Mouse (Mus musculus) forebrain, embryonic 14.5 days (tissue): Measurements from ENCODE around the gene Zfp719. TPM values are rescaled to one million over a fixed set of nuclear protein-coding genes. Genes with fewer than 3 reads are reported as not detected.

ENCODE experiments used
- ATAC-seq: fragments of 200-750 bp; cut with Nextera tagmentation; 2 replicates; pipeline ENCODE4 v1.8.0; 2017; ENCODE audit warnings: mild to moderate bottlenecking, moderate library complexity
- DNase-seq: peaks from one replicate; pipeline ENCODE4 v3.0.0-alpha.2; 2015; ENCODE audit warnings: low spot score
- H3K27ac ChIP-seq: fragments of 300-500 bp; sonication (generic); 2 replicates; pipeline ENCODE4 v1.5.1; 2014; ENCODE audit warnings: low read depth, mild to moderate bottlenecking, control low read depth, low read length, moderate library complexity
- H3K27me3 ChIP-seq: fragments of 300-500 bp; sonication (generic); replicated peaks from 2 replicates; pipeline ENCODE4 v1.6.1; 2014; ENCODE audit warnings: low read length, control low read depth, mixed read lengths; ENCODE audit not compliant: control insufficient read depth, insufficient read depth
- H3K36me3 ChIP-seq: fragments of 300-500 bp; sonication (generic); 2 replicates; pipeline ENCODE4 v1.6.1; 2014; ENCODE audit warnings: low read length, control low read depth; ENCODE audit not compliant: control insufficient read depth, insufficient read depth
- H3K4me1 ChIP-seq: fragments of 300-500 bp; sonication (generic); 2 replicates; pipeline ENCODE4 v1.6.1; 2014; ENCODE audit warnings: antibody characterized with exemption, low read length, control low read depth; ENCODE audit not compliant: control insufficient read depth, insufficient read depth
- H3K4me2 ChIP-seq: fragments of 300-500 bp; sonication (generic); 2 replicates; pipeline ENCODE4 v1.6.1; 2014; ENCODE audit warnings: mild to moderate bottlenecking, control low read depth, low read length
- H3K4me3 ChIP-seq: fragments of 300-500 bp; sonication (generic); 2 replicates; pipeline ENCODE4 v1.5.1; 2014; ENCODE audit warnings: low read depth, low read length, control low read depth
- H3K9ac ChIP-seq: fragments of 300-500 bp; sonication (generic); 2 replicates; pipeline ENCODE4 v1.6.1; 2014; ENCODE audit warnings: mild to moderate bottlenecking, low read length, control low read depth, moderate library complexity
- H3K9me3 ChIP-seq: fragments of 300-500 bp; sonication (generic); replicated peaks from 2 replicates; pipeline ENCODE4 v1.6.1; 2016; ENCODE audit warnings: low read length, control low read depth, mixed read lengths; ENCODE audit not compliant: control insufficient read depth
- WGBS: fragments of 180-500 bp; shearing (Covaris S2); extraction: QIAGEN DNeasy Blood & Tissue Kit; methylation state at CpG from one replicate; pipeline ENCODE4 v1.1.7; 2014; 5-methylcytosine and 5-hydroxymethylcytosine counted together
- polyA plus RNA-seq: library from polyadenylated mRNA; unstranded; fragments of >200 nt; fragmentation: Nextera tagmentation; extraction: Ambion mirVana; gene quantifications from 2 replicates; pipeline ENCODE4 v1.2.1, GENCODE M21; 2014

Zfp719 gene
- 18.8 and 21.5 TPM in 2 replicates for polyA plus RNA-seq

GRCm38 (mm10) chr7:43579440-43580171, at the start of gene Zfp719:
Zfp719 (plus strand) TSS chr7:43579610.
- H3K4me2 ChIP-seq, result peak within 1 kb of the TSS; percentile 76
- WGBS, result under 1% methylated on average over 37 of the region's 37 CpGs
- peak; percentile 98 for ATAC-seq
- H3K27me3 ChIP-seq, result no peaks in the 10 kb centered on the region
- H3K36me3 ChIP-seq, result peaks cover 23% of the 10 kb centered on the region
- peak within 1 kb of the TSS; percentile 80 for H3K27ac ChIP-seq
- DNase-seq, result peak; percentile 99
- peaks cover 10% of the 10 kb centered on the region for H3K4me1 ChIP-seq
- H3K9ac ChIP-seq, result peak within 1 kb of the TSS; percentile 67
- peak within 1 kb of the TSS; percentile 52 for H3K4me3 ChIP-seq
- H3K9me3 ChIP-seq, result no peaks in the 10 kb centered on the region

- H3K9me3 ChIP-seq, result no peaks in the 10 kb centered on the region
- no peak overlapping the region for H3K4me3 ChIP-seq
- DNase-seq (no peak), ATAC-seq (no peak)
- no peak overlapping the region for H3K4me2 ChIP-seq
- no peak overlapping the region for H3K9ac ChIP-seq
- 73% methylated on average over 8 of the region's 8 CpGs for WGBS
- H3K4me1 ChIP-seq, result no peaks in the 10 kb centered on the region
- no peak overlapping the region for H3K27ac ChIP-seq
- H3K36me3 ChIP-seq, result no peaks in the 10 kb centered on the region
- H3K27me3 ChIP-seq, result no peaks in the 10 kb centered on the region
Measured at GRCm38 (mm10) chr7:43530216-43530785, 49.1 kb upstream of the Zfp719 start.

DNA sequence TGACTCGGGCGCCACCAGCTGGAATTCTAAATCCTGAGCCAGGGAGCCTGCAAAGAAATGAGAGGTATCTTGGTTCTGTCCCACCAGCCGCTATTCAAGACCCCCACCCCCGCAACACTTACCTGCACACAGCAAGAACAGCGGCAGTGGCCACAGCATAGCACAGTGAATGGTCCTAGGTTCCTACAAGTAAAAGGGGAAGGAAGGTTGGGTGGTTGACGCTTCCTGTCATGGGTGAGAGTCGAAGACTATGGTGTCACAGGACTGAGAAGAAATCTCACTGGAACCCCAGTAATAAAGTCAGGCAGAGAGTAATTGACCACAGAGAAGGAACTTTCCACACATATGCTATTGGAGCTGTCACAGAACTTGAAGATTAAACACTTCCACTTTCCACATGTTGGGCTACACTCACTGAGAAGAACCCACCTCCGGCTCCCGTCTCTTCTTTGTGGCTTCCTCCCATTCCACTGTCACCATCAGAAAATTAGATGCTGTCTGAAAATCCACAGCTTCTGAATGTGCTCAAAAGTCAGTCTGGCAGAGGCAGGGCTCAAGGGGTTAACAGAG, 46.4 kb upstream of the Zfp719 start:
- H3K27me3 ChIP-seq, result no peaks in the 10 kb centered on the region
- ATAC-seq (no peak), DNase-seq (no peak)
- WGBS, result 89% methylated on average over 9 of the region's 9 CpGs
- no peaks in the 10 kb centered on the region for H3K9me3 ChIP-seq
- H3K36me3 ChIP-seq, result no peaks in the 10 kb centered on the region
- no peak overlapping the region for H3K9ac ChIP-seq
- H3K4me3 ChIP-seq, result no peak overlapping the region
- H3K27ac ChIP-seq, result no peak overlapping the region
- no peak overlapping the region for H3K4me2 ChIP-seq
- H3K4me1 ChIP-seq, result no peaks in the 10 kb centered on the region

DNA sequence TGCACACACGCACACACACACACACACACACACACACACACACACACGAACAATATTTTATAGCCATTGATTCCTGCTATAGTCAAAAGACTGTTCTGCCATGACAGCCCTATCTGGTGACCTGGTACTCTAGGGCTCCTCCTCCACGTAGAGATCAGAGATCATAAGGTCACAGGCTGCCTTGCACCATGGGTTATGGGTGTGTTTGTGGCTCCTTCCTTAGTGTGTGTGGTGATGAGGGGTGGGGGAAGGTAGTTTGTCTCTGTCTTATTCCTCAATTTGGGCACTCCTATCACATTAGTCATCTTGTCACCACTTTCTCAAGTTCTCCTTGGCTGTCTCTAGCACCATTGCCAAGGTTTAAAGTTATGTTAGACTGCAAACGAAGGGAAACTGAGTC, 40.9 kb upstream of the Zfp719 start:
- H3K36me3 ChIP-seq, result no peaks in the 10 kb centered on the region
- H3K4me1 ChIP-seq, result no peaks in the 10 kb centered on the region
- H3K27ac ChIP-seq, result no peak overlapping the region
- DNase-seq, result no peak
- H3K9me3 ChIP-seq, result no peaks in the 10 kb centered on the region
- no peak overlapping the region for H3K4me2 ChIP-seq
- H3K9ac ChIP-seq, result no peak overlapping the region
- 72% methylated on average over 4 of the region's 4 CpGs for WGBS
- H3K4me3 ChIP-seq, result no peak overlapping the region
- no peaks in the 10 kb centered on the region for H3K27me3 ChIP-seq
- ATAC-seq, result no peak

- Histone ChIP-seq H3K27me3 (no peaks in the 10 kb centered on the region), H3K36me3 (no peaks in the 10 kb centered on the region), H3K4me2 (no peak within 1 kb of the TSS), H3K27ac (no peak within 1 kb of the TSS), H3K9me3 (no peaks in the 10 kb centered on the region), H3K4me1 (no peaks in the 10 kb centered on the region), H3K4me3 (no peak within 1 kb of the TSS), H3K9ac (no peak within 1 kb of the TSS)
- ATAC-seq, result no peak
- whole genome bisulfite sequencing, result 91% methylated on average over 7 of the region's 7 CpGs
- no peak for DNase-seq
Measured at GRCm38 (mm10) chr7:43544225-43544977, 35.0 kb upstream of the Zfp719 start, which contains the start of gene Cd33. Cd33 (minus strand) TSS chr7:43544428.

DNA sequence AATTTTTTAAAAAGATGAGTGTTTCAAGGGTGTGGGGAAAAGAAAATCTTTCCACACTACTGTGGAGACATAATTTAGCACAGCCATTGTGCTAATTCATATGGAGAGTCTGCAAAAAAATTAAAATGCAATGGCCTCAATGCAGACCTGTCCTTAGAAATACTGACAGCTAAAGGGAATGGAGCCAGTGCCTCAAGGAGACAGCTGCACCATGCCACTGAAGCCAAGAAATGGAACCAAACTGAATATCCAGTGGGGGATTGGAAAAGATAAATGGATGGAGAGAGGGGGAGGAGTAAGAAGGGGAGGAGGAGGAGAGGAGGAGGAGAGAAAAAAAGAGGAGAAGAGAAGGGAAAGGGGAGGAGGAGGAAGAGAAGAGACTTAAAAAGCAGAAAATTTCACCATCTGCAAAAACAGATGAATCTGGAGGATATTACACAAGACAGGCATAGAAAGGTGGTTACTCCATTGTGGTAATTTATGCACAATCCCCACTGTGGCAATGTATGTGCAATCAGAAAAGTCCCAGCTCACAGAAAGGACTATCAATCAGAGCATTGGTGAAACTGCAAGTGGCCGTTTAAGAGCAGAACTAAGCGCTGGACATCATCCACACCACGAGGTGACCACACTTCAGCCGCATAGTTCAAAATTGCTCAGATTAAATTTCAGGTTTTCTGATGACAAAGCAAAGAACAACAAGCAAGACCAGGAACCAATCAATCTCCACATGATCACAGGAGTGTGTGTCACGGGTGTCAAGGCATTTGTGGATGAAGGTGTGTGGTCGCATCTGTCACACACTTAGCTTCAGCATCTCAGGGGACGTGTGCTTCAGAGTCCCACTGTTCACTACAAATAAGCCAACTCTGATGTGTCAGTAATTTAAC, 33.5 kb upstream of the Zfp719 start:
- DNase-seq (no peak), ATAC-seq (no peak)
- Histone ChIP-seq H3K4me2 (no peak overlapping the region), H3K27me3 (no peaks in the 10 kb centered on the region), H3K36me3 (no peaks in the 10 kb centered on the region), H3K27ac (no peak overlapping the region), H3K4me1 (no peaks in the 10 kb centered on the region), H3K9ac (no peak overlapping the region), H3K9me3 (no peaks in the 10 kb centered on the region), H3K4me3 (no peak overlapping the region)
- WGBS, result 79% methylated on average over 7 of the region's 7 CpGs

GRCm38 (mm10) chr7:43547666-43548065, 31.7 kb upstream of the Zfp719 start:
- 45% methylated on average over 5 of the region's 5 CpGs for WGBS
- Histone ChIP-seq H3K9ac (no peak overlapping the region), H3K9me3 (no peaks in the 10 kb centered on the region), H3K27ac (no peak overlapping the region), H3K4me2 (no peak overlapping the region), H3K36me3 (no peaks in the 10 kb centered on the region), H3K4me3 (no peak overlapping the region), H3K27me3 (no peaks in the 10 kb centered on the region), H3K4me1 (no peaks in the 10 kb centered on the region)
- DNase-seq, result peak; percentile 24
- ATAC-seq, result no peak

- DNase-seq, result no peak
- ATAC-seq, result no peak
- no peak overlapping the region for H3K4me2 ChIP-seq
- H3K4me1 ChIP-seq, result no peaks in the 10 kb centered on the region
- H3K9ac ChIP-seq, result no peak overlapping the region
- no peak overlapping the region for H3K4me3 ChIP-seq
- H3K9me3 ChIP-seq, result no peaks in the 10 kb centered on the region
- no peaks in the 10 kb centered on the region for H3K27me3 ChIP-seq
- H3K27ac ChIP-seq, result no peak overlapping the region
- H3K36me3 ChIP-seq, result no peaks in the 10 kb centered on the region
- WGBS, result 83% methylated on average over 4 of the region's 4 CpGs
Measured at GRCm38 (mm10) chr7:43548206-43548605, 31.2 kb upstream of the Zfp719 start.
